Mouse (Mus musculus) embryonic facial prominence, embryonic 11.5 days (tissue): ENCODE results near the gene Copa. TPM values are rescaled to one million over a fixed set of nuclear protein-coding genes. Genes with fewer than 3 reads are reported as not detected.

Experiments used
- ATAC-seq: fragments of 200-750 bp; cut with Nextera tagmentation; replicated peaks from 2 replicates; pipeline ENCODE4 v1.8.0; 2017; ENCODE audit warnings: low read depth; ENCODE audit not compliant: insufficient number of reproducible peaks, low FRiP score, low TSS enrichment
- DNase-seq: peaks from one replicate; pipeline ENCODE4 v3.0.0-alpha.2; 2015; ENCODE audit warnings: low spot score
- H3K27ac ChIP-seq: fragments of 300-500 bp; sonication (generic); replicated peaks from 2 replicates; pipeline ENCODE4 v1.5.1; 2014; ENCODE audit warnings: mild to moderate bottlenecking, low read depth, low read length, control low read depth
- H3K27me3 ChIP-seq: fragments of 300-500 bp; sonication (generic); 2 replicates; pipeline ENCODE4 v1.6.1; 2014; ENCODE audit warnings: mild to moderate bottlenecking, low read length, moderate library complexity, mixed read lengths; ENCODE audit not compliant: control insufficient read depth, insufficient read depth
- H3K36me3 ChIP-seq: fragments of 300-500 bp; sonication (generic); replicated peaks from 2 replicates; pipeline ENCODE4 v1.6.1; 2014; ENCODE audit warnings: low read depth, mild to moderate bottlenecking, low read length, moderate library complexity, mixed read lengths; ENCODE audit not compliant: control insufficient read depth, insufficient read depth
- H3K4me1 ChIP-seq: fragments of 300-500 bp; sonication (generic); 2 replicates; pipeline ENCODE4 v1.6.1; 2014; ENCODE audit warnings: low read length, mixed read lengths; ENCODE audit not compliant: control insufficient read depth, insufficient read depth
- H3K4me2 ChIP-seq: fragments of 300-500 bp; sonication (generic); 2 replicates; pipeline ENCODE4 v1.6.1; 2014; ENCODE audit warnings: low read depth, mild to moderate bottlenecking, control low read depth, low read length, moderate library complexity
- H3K4me3 ChIP-seq: fragments of 300-500 bp; sonication (generic); 2 replicates; pipeline ENCODE4 v1.5.1; 2014; ENCODE audit warnings: low read depth, low read length, control low read depth
- H3K9ac ChIP-seq: fragments of 300-500 bp; sonication (generic); replicated peaks from 2 replicates; pipeline ENCODE4 v1.6.1; 2014; ENCODE audit warnings: mild to moderate bottlenecking, control low read depth, low read length
- H3K9me3 ChIP-seq: fragments of 300-500 bp; sonication (generic); replicated peaks from 2 replicates; pipeline ENCODE4 v1.6.1; 2016; ENCODE audit warnings: mild to moderate bottlenecking, low read length, inconsistent platforms, mixed read lengths; ENCODE audit not compliant: control insufficient read depth
- WGBS: fragments of 180-500 bp; shearing (Covaris S2); extraction: QIAGEN DNeasy Blood & Tissue Kit; methylation state at CpG from one replicate; pipeline ENCODE4 v1.1.7; 2014; 5-methylcytosine and 5-hydroxymethylcytosine counted together
- polyA plus RNA-seq: library from polyadenylated mRNA; unstranded; fragments of >200 nt; fragmentation: Nextera tagmentation; extraction: Ambion mirVana; gene quantifications from 2 replicates; pipeline ENCODE4 v1.2.1, GENCODE M21; 2014

Gene Copa
- polyA plus RNA-seq, 1 experiment from 2014 or later: 186 TPM

GRCm38 (mm10) chr1:172133535-172133934 is 51.2 kb downstream of the Copa start:
- Histone ChIP-seq H3K9ac (no peak overlapping the region), H3K4me2 (no peak overlapping the region), H3K36me3 (peaks cover 12% of the 10 kb centered on the region), H3K4me3 (no peak overlapping the region), H3K4me1 (no peaks in the 10 kb centered on the region), H3K27ac (no peak overlapping the region), H3K27me3 (no peaks in the 10 kb centered on the region), H3K9me3 (no peaks in the 10 kb centered on the region)
- no peak for ATAC-seq
- DNase-seq: no peak
- 78% methylated on average over 7 of the region's 7 CpGs for WGBS

GRCm38 (mm10) chr1:172134072-172134471 is 51.7 kb downstream of the Copa start:
- Histone ChIP-seq H3K27ac (no peak overlapping the region), H3K4me2 (no peak overlapping the region), H3K27me3 (no peaks in the 10 kb centered on the region), H3K4me1 (no peaks in the 10 kb centered on the region), H3K9ac (no peak overlapping the region), H3K36me3 (peaks cover 12% of the 10 kb centered on the region), H3K4me3 (no peak overlapping the region), H3K9me3 (no peaks in the 10 kb centered on the region)
- ATAC-seq (no peak), DNase-seq (no peak)
- 88% methylated on average over 4 of the region's 4 CpGs for WGBS

- Histone ChIP-seq H3K27ac (no peak overlapping the region), H3K36me3 (no peaks in the 10 kb centered on the region), H3K27me3 (no peaks in the 10 kb centered on the region), H3K4me2 (no peak overlapping the region), H3K9me3 (no peaks in the 10 kb centered on the region), H3K9ac (no peak overlapping the region), H3K4me3 (no peak overlapping the region), H3K4me1 (no peaks in the 10 kb centered on the region)
- 82% methylated on average over 2 of the region's 2 CpGs for WGBS
- ATAC-seq: no peak
- DNase-seq: no peak
These were observed 57.8 kb downstream of the Copa start for GRCm38 (mm10) chr1:172140160-172140559.

- Histone ChIP-seq H3K4me2 (no peak overlapping the region), H3K9me3 (no peaks in the 10 kb centered on the region), H3K4me1 (no peaks in the 10 kb centered on the region), H3K4me3 (no peak overlapping the region), H3K36me3 (no peaks in the 10 kb centered on the region), H3K27me3 (no peaks in the 10 kb centered on the region), H3K27ac (no peak overlapping the region), H3K9ac (no peak overlapping the region)
- whole genome bisulfite sequencing: 79% methylated on average over 1 of the region's 1 CpGs
- DNase-seq (no peak), ATAC-seq (no peak)
These were observed 58.5 kb downstream of the Copa start for GRCm38 (mm10) chr1:172140825-172141224.

GRCm38 (mm10) chr1:172141529-172141928 is 59.2 kb downstream of the Copa start:
- Histone ChIP-seq H3K36me3 (no peaks in the 10 kb centered on the region), H3K9ac (no peak overlapping the region), H3K4me1 (no peaks in the 10 kb centered on the region), H3K4me2 (no peak overlapping the region), H3K27ac (no peak overlapping the region), H3K9me3 (no peaks in the 10 kb centered on the region), H3K4me3 (no peak overlapping the region), H3K27me3 (no peaks in the 10 kb centered on the region)
- ATAC-seq (no peak), DNase-seq (no peak)
- 68% methylated on average over 3 of the region's 3 CpGs for WGBS

GRCm38 (mm10) chr1:172143570-172143969 is 61.2 kb downstream of the Copa start:
- Histone ChIP-seq H3K9me3 (no peaks in the 10 kb centered on the region), H3K27ac (no peak overlapping the region), H3K4me3 (no peak overlapping the region), H3K36me3 (no peaks in the 10 kb centered on the region), H3K27me3 (no peaks in the 10 kb centered on the region), H3K4me2 (no peak overlapping the region), H3K9ac (no peak overlapping the region), H3K4me1 (no peaks in the 10 kb centered on the region)
- ATAC-seq (no peak), DNase-seq (peak; percentile 58)
- 35% methylated on average over 1 of the region's 1 CpGs for WGBS

GRCm38 (mm10) chr1:172147835-172148278 is 65.5 kb downstream of the Copa start, which contains the start of gene Dcaf8:
TSS of gene Dcaf8 (plus strand) at chr1:172148084.
- DNase-seq (peak; percentile 98), ATAC-seq (peak; percentile 99)
- no peaks in the 10 kb centered on the region for H3K9me3 ChIP-seq
- H3K4me1 ChIP-seq: no peaks in the 10 kb centered on the region
- H3K4me2 ChIP-seq: peak within 1 kb of the TSS; percentile 30
- under 1% methylated on average over 40 of the region's 42 CpGs for WGBS
- no peaks in the 10 kb centered on the region for H3K27me3 ChIP-seq
- peaks cover 3% of the 10 kb centered on the region; the same call in 1 of the 2 replicates for H3K36me3 ChIP-seq
- peak within 1 kb of the TSS; percentile 99 for H3K9ac ChIP-seq
- H3K4me3 ChIP-seq: peak within 1 kb of the TSS; percentile 93
- H3K27ac ChIP-seq: peak within 1 kb of the TSS; percentile 95

GRCm38 (mm10) chr1:172148279-172148954 is 66.1 kb downstream of the Copa start:
- no peaks in the 10 kb centered on the region for H3K27me3 ChIP-seq
- peak overlapping the region; percentile 95 for H3K27ac ChIP-seq
- under 1% methylated on average over 39 of the region's 40 CpGs for WGBS
- H3K9me3 ChIP-seq: no peaks in the 10 kb centered on the region
- no peaks in the 10 kb centered on the region for H3K4me1 ChIP-seq
- peak overlapping the region; percentile 93 for H3K4me3 ChIP-seq
- H3K4me2 ChIP-seq: peak overlapping the region; percentile 30
- H3K36me3 ChIP-seq: peaks cover 3% of the 10 kb centered on the region; the same call in 1 of the 2 replicates
- peak; percentile 63 for ATAC-seq
- peak; percentile 83 for DNase-seq
- H3K9ac ChIP-seq: peak overlapping the region; percentile 99
